Mouse (Mus musculus) spleen, adult 10 weeks (tissue): ENCODE data around the gene Ddx41. TPM values are rescaled to one million over a fixed set of nuclear protein-coding genes. Genes with fewer than 3 reads are reported as not detected.

ENCODE experiments used
- polyA plus RNA-seq: library from polyadenylated mRNA; stranded (reverse); fragments of 350-450 nt; fragmentation: Illumina TruSeq; extraction: RNeasy Lipid Tissue Mini Kit (QIAGEN cat#74804); gene quantifications from one replicate; pipeline ENCODE4 v1.2.3, GENCODE M21; 2015; ENCODE audit warnings: low replicate concordance; ENCODE audit not compliant: insufficient read depth

Gene Ddx41
- 33.1 TPM for polyA plus RNA-seq

DNA sequence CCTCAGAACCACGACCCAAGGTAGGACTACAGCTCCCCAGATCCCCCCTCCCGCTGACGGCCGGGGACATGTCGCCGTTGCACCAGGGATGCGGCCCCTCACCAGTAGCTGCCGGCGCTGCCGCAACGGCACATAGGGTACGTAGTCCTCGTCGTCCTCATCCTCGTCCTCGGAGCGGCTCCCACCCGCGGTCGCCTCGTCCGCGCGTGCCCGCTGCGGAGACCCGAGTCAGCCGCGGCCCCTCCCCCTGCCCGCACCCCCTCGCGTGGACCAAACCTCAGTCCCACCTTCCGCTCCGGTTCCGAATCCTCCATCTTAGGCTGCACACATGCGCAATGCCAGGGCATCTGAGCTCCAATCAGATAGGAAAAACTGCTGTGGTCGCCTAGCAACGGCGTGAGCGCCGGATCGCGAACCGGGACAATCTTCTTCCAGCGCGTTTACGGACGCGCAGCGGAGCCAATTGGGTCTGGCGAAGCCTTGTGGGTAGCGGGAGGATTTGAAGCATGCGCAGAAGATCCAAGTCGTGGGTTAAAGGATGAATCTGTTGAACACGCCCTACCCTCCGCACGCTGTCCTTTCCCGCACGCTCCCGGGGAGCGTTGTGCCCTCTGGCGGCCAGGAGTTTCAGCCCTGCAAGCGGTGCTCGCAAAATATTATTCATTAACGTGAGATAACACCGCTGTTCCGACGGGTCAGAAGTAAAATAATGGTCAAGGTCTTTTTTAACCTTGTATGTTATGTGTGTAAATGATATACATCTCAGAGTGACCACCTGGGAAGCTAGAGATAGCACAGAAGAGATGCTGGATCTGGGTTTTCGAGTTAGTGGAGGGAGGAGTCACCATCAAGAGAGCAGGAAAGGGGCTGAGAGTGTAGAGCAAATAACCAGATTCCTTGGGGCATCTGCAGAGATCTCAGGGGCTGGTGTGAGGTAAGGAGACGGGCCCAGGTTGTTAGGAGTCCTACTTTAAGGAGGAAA, at the start of gene Ddx41:
Ddx41 (minus strand) TSS at position 465 of the 982 bp plus-strand sequence.

DNA sequence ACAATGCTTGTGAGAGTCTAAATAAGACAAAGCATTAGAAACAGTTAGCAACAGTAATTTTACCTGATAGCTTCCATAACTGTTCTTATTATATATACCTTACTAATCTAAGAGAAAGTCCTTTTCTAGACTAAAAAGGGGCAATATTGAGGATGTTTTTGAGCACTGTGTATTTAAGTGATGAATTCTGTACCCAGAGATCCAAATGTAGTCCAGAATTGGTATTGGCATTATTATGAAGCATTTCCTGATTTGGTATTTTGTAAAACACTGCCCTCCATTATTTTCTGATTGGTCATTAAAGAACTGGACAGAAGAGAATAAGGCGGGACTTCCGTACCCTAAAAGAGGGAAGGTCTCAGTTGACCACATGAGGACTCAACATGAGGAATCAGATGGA, 37.0 kb upstream of the Ddx41 start, which contains the start of gene Tmed9:
Tmed9 (plus strand) TSS at position 301 of the 400 bp plus-strand sequence.

DNA sequence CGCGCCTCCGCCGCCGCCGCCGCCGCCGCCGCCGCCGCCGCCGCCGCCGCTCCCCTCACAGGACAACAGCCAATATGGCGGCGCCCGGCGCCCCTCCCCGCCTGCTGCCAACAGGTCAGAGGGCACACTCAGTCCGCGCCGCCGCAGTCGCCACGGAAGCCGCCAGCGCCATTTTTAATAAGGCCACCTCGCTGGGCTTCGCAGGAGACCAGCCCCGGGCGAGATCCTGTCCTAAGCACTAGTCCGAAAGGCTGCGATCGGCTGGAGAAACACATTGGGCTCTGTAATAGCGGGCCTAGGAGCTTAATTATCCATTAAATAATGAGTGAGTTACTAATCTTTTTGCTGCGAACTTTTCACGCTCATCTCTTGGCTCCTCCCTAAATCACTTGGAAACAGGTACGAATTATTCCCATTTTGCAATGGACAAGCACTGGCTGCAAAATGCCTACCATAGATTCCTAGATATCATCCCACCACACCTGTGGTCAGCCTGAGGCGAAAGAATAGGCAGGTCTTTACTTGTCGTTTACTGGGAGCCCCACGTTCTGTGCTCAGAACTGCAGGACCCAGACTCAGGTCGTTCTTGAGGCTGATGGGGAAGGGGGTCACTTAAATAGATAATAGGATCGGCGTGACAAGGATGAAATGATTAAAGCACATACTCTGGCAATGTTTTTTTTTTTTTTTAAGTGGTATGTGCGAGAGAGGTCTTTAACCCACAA, 34.7 kb upstream of the Ddx41 start, which contains the start of gene Fam193b:
Fam193b (minus strand) TSS at position 94 of the 725 bp plus-strand sequence.

DNA sequence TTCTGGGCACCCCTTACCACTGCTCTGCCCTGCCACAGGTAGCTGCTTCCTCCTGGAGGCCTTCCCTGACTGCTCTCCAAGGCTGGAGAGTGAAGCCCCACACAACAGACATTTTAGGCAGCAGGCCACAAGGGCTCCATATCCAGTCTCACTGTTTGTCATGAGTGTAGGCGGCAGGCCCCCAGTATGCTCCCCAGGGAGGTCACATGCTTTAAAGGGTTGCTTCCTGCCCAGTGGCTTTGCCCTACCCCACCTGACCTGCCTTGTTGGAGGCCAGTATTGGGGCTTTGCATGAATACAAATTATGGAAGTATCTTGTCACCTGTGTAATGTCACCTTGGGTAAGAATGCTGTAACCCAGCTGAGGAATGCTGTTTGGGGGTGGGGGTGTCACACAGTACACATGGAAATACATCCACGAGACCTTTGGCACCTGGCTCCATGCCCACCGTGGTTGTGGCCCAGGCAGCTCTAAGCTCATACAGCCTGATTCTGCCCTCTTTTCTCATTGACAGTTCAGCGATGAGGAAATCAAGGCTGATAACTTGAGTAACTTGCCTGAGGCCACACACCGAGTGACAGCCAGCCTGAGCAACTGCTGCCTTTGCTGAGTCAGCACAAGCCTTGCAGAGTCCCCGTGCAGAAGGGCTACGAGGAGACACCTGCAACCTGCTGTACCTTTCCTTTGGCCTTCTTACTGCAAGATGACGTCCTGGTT, 7.1 kb downstream of the Ddx41 start, which contains the start of gene Dok3:
Dok3 (minus strand) TSS at position 99 of the 718 bp plus-strand sequence.

DNA sequence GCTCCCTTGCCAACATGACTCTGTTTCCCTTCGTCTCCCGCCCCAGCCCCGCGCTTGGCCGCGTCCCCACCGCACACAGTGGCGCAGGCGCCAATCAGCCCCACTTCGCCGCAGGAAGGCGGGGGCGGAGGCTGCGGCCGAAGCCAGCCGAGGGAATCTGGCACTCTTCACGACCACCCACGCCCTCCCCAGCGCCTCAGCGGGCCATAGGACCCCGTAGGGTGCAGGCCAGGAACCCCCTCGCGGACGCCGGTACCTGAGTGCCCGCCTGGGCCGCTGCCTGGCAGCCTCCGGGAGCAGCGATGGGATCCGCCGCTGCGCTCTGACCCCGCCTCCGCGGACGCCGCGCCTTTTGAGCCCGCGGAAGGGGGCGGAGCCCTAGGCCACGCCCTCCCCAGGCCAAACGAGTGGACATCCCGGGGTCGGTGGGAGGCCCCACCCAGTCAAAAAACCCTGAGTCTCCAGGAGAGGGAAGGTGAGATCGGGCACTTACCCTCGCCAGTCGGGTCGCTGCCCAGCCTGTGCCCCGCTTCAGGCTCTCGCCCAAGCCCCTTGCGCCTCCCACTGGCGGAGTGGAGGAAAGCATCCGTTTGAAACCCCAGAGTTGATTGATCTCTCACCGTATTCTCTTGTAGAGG, 23.2 kb downstream of the Ddx41 start, which contains the start of gene Pdlim7:
Pdlim7 (minus strand) TSS at position 566 of the 638 bp plus-strand sequence.

DNA sequence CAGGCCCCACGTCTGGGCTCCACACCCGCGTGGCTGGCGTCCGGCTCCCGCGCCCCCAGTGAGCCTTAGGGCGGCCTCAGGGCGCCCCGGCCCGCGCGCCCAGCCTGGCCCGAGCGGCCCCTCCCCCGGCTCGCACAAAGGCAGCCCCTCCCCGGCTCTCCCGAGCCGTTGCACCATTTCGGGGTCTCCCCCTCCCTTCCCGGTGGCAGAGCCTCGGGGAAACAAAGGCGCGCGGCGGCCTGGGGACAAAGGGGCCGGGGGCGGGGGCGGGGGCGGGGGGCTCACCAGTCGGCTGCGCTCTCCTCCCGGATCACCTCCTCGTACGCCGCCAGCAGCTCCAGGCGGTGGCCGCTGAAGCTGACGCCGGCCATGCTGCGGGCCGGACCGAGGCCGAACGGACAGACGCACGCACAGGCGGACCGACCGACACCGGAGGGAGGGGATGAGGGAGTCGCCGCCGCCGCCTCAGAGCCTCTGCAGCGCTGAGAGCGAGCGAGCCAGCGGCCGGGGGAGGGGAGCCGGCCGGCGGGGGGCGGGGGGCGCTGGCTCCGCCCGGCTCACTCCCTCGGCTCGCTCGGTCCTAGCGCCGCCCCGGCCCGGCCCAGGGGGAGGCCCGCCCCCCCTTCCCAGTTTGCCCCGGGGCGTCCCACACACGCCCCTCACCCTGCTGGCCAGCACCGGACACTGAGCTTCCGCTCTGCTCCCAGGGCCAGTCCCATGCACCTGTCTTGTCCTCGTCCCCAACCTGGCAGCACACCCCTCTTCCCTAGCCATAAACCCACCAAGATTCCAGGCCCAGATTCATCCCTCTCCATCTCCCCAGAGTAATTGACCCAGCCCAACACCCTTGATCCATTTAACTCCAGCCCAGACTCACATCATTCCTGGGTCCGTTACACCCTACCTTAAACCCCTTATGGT, 48.6 kb downstream of the Ddx41 start, which contains the start of gene Dbn1:
Dbn1 (minus strand) TSS at position 534 of the 921 bp plus-strand sequence.

Other genes starting within 250 kb of the Ddx41 start
- 61.8 TPM for gene Prelid1, start 216.2 kb downstream of the Ddx41 start, polyA plus RNA-seq
- 61.8 TPM for gene Rab24, start 214.7 kb downstream of the Ddx41 start, polyA plus RNA-seq
- gene Mxd3, start 206.8 kb downstream of the Ddx41 start, polyA plus RNA-seq = 2.1 TPM
- gene Lman2, start 173.9 kb downstream of the Ddx41 start, polyA plus RNA-seq = 46.1 TPM
- 26.6 TPM for gene Rgs14, start 166.9 kb downstream of the Ddx41 start, polyA plus RNA-seq
- gene Slc34a1, start 138.5 kb downstream of the Ddx41 start, polyA plus RNA-seq = not detected
- gene Pfn3, start 121.4 kb downstream of the Ddx41 start, polyA plus RNA-seq = not detected
- 0.11 TPM for gene F12, start 109.9 kb downstream of the Ddx41 start, polyA plus RNA-seq
- gene Grk6, start 91.6 kb downstream of the Ddx41 start, polyA plus RNA-seq = 155 TPM
- not detected for gene Prr7, start 72.4 kb downstream of the Ddx41 start, polyA plus RNA-seq
- gene Dbn1, start 48.5 kb downstream of the Ddx41 start, polyA plus RNA-seq = 4.8 TPM
- gene Pdlim7, start 23.0 kb downstream of the Ddx41 start, polyA plus RNA-seq = 7.7 TPM
- 51.4 TPM for gene Dok3, start 7.4 kb downstream of the Ddx41 start, polyA plus RNA-seq
- 63.6 TPM for gene Fam193b, start 34.5 kb upstream of the Ddx41 start, polyA plus RNA-seq
- 85.5 TPM for gene Tmed9, start 37.1 kb upstream of the Ddx41 start, polyA plus RNA-seq
- 15.3 TPM for gene B4galt7, start 63.2 kb upstream of the Ddx41 start, polyA plus RNA-seq
- 43.9 TPM for gene Caml, start 86.3 kb upstream of the Ddx41 start, polyA plus RNA-seq
- gene Ddx46, start 98.4 kb upstream of the Ddx41 start, polyA plus RNA-seq = 126 TPM
- gene B230219D22Rik, start 156.5 kb upstream of the Ddx41 start, polyA plus RNA-seq = 88.3 TPM
- gene Txndc15, start 178.0 kb upstream of the Ddx41 start, polyA plus RNA-seq = 47.8 TPM
- 37.6 TPM for gene Pcbd2, start 190.7 kb upstream of the Ddx41 start, polyA plus RNA-seq
- gene Catsper3, start 247.9 kb upstream of the Ddx41 start, polyA plus RNA-seq = not detected